Mouse (Mus musculus) bone marrow, adult 2 months (tissue): ENCODE results near the gene Atp5d.

Experiments
- CTCF ChIP-seq: fragments of 200-500 bp; IDR thresholded peaks from 2 replicates; pipeline ENCODE4 v1.5.1; 2011; ENCODE audit warnings: low read length, control low read depth; ENCODE audit not compliant: control insufficient read depth, insufficient read depth
- POLR2A ChIP-seq: fragments of 200-500 bp; IDR thresholded peaks from 2 replicates; pipeline ENCODE4 v1.6.1; 2011; ENCODE audit warnings: low read depth, mild to moderate bottlenecking, control low read depth, low read length, borderline replicate concordance; ENCODE audit not compliant: control insufficient read depth

GRCm38 (mm10) chr10:80114341-80115284 is 23.8 kb upstream of the Atp5d start:
- TF ChIP-seq CTCF (peak; percentile 96), POLR2A (no peak)
